In genomic region chr9:93072140-93072539, GRCm38 (mm10) we compare ENCODE assay signal across 15 mouse cellular contexts.
"Had no signal": no experiment of that assay in that cellular context is flagged by ENCODE, and none has a peak within 500 bp of the region (broad histone marks: within the 10 kb centered on the region; RNA-seq: fewer than 3 reads in every experiment).

No protein-coding gene starts in this region.

- H3K27me3 ChIP-seq: limb, embryonic 13.5 days; neural tube, embryonic 13.5 days had no signal

- H3K27ac ChIP-seq: limb, embryonic 13.5 days; midbrain, embryonic 10.5 days; neural tube, embryonic 13.5 days had no signal

- H3K4me1 ChIP-seq: limb, embryonic 13.5 days; midbrain, embryonic 10.5 days; neural tube, embryonic 13.5 days had no signal

- H3K4me3 ChIP-seq: limb, embryonic 13.5 days; midbrain, embryonic 10.5 days; neural tube, embryonic 13.5 days had no signal

- DNase-seq: kidney, adult 2 months; kidney, postnatal 25 days; layer of hippocampus, postnatal 36 days; lung, embryonic 14.5 days; lung, postnatal 10 days; lung, postnatal 4 days; midbrain, embryonic 14.5 days; retina, postnatal 1 day; right cerebral cortex, postnatal 4 days; spleen, adult 18-20 months; thymus, adult 18-20 months; thymus, postnatal 14 days had no signal
